Mouse (Mus musculus) kidney, embryonic 15.5 days (tissue): ENCODE data around the gene A330070K13Rik. TPM values are rescaled to one million over a fixed set of nuclear protein-coding genes. Genes with fewer than 3 reads are reported as not detected.

Source experiments
- ATAC-seq: fragments of 200-750 bp; cut with Nextera tagmentation; replicated peaks from 2 replicates; pipeline ENCODE4 v1.8.0; 2017; ENCODE audit warnings: moderate TSS enrichment; ENCODE audit not compliant: low FRiP score
- H3K27ac ChIP-seq: fragments of 300-500 bp; sonication (generic); 2 replicates; pipeline ENCODE4 v1.5.1; 2015; ENCODE audit warnings: mild to moderate bottlenecking, inconsistent platforms
- H3K27me3 ChIP-seq: fragments of 300-500 bp; sonication (generic); 2 replicates; pipeline ENCODE4 v1.6.1; 2015; ENCODE audit warnings: inconsistent platforms
- H3K36me3 ChIP-seq: fragments of 300-500 bp; sonication (generic); 2 replicates; pipeline ENCODE4 v1.6.1; 2015; ENCODE audit warnings: inconsistent platforms
- H3K4me1 ChIP-seq: fragments of 300-500 bp; sonication (generic); 2 replicates; pipeline ENCODE4 v1.6.1; 2015; ENCODE audit warnings: inconsistent platforms
- H3K4me2 ChIP-seq: fragments of 300-500 bp; sonication (generic); 2 replicates; pipeline ENCODE4 v1.6.1; 2015; ENCODE audit warnings: moderate library complexity, mild to moderate bottlenecking, inconsistent platforms
- H3K4me3 ChIP-seq: fragments of 300-500 bp; sonication (generic); replicated peaks from 2 replicates; pipeline ENCODE4 v1.5.1; 2015; ENCODE audit warnings: mild to moderate bottlenecking, inconsistent platforms
- H3K9ac ChIP-seq: fragments of 300-500 bp; sonication (generic); 2 replicates; pipeline ENCODE4 v1.6.1; 2015; ENCODE audit warnings: mild to moderate bottlenecking, inconsistent platforms
- H3K9me3 ChIP-seq: fragments of 300-500 bp; sonication (generic); replicated peaks from 2 replicates; pipeline ENCODE4 v1.6.1; 2016; ENCODE audit warnings: inconsistent platforms
- WGBS: fragments of 180-500 bp; shearing (Covaris S2); methylation state at CpG from one replicate; pipeline ENCODE4 v1.1.7; 2015; ENCODE audit warnings: mixed read lengths; 5-methylcytosine and 5-hydroxymethylcytosine counted together
- polyA plus RNA-seq: library from polyadenylated mRNA; unstranded; fragments of >200 nt; fragmentation: Nextera tagmentation; extraction: Ambion mirVana; gene quantifications from 2 replicates; pipeline ENCODE4 v1.2.1, GENCODE M21; 2015

Gene A330070K13Rik
- polyA plus RNA-seq, 1 experiment from 2014 or later = not detected

- H3K27ac ChIP-seq = no peak overlapping the region
- H3K4me1 ChIP-seq = no peaks in the 10 kb centered on the region
- H3K4me2 ChIP-seq = no peak overlapping the region
- WGBS = 34% methylated on average over 3 of the region's 3 CpGs
- no peaks in the 10 kb centered on the region for H3K9me3 ChIP-seq
- H3K9ac ChIP-seq = no peak overlapping the region
- H3K4me3 ChIP-seq = no peak overlapping the region
- H3K27me3 ChIP-seq = no peaks in the 10 kb centered on the region
- no peak for ATAC-seq
- no peaks in the 10 kb centered on the region for H3K36me3 ChIP-seq
Observed at GRCm38 (mm10) chr5:130363773-130364172, 20.7 kb downstream of the A330070K13Rik start.

- no peak overlapping the region for H3K4me2 ChIP-seq
- no peaks in the 10 kb centered on the region for H3K27me3 ChIP-seq
- no peaks in the 10 kb centered on the region for H3K36me3 ChIP-seq
- 64% methylated on average over 4 of the region's 4 CpGs for WGBS
- H3K4me1 ChIP-seq = no peaks in the 10 kb centered on the region
- H3K9me3 ChIP-seq = no peaks in the 10 kb centered on the region
- H3K4me3 ChIP-seq = no peak overlapping the region
- ATAC-seq = no peak
- no peak overlapping the region for H3K9ac ChIP-seq
- H3K27ac ChIP-seq = no peak overlapping the region
Observed at GRCm38 (mm10) chr5:130363111-130363510, 21.3 kb downstream of the A330070K13Rik start.

GRCm38 (mm10) chr5:130355223-130355622 lies 29.2 kb downstream of the A330070K13Rik start:
- H3K4me3 ChIP-seq = no peak overlapping the region
- no peak overlapping the region for H3K9ac ChIP-seq
- no peaks in the 10 kb centered on the region for H3K9me3 ChIP-seq
- H3K4me2 ChIP-seq = no peak overlapping the region
- no peaks in the 10 kb centered on the region for H3K27me3 ChIP-seq
- no peaks in the 10 kb centered on the region for H3K36me3 ChIP-seq
- no peaks in the 10 kb centered on the region for H3K4me1 ChIP-seq
- ATAC-seq = no peak
- H3K27ac ChIP-seq = no peak overlapping the region
- 42% methylated on average over 7 of the region's 7 CpGs for WGBS

- Histone ChIP-seq H3K9ac (no peak overlapping the region), H3K4me2 (no peak overlapping the region), H3K27ac (no peak overlapping the region), H3K4me1 (no peaks in the 10 kb centered on the region), H3K9me3 (no peaks in the 10 kb centered on the region), H3K27me3 (no peaks in the 10 kb centered on the region), H3K4me3 (no peak overlapping the region), H3K36me3 (peaks cover 23% of the 10 kb centered on the region)
- 77% methylated on average over 2 of the region's 2 CpGs for WGBS
- no peak for ATAC-seq
Observed at GRCm38 (mm10) chr5:130345871-130346270, 38.6 kb downstream of the A330070K13Rik start.

GRCm38 (mm10) chr5:130344999-130345398 lies 39.4 kb downstream of the A330070K13Rik start:
- H3K4me2 ChIP-seq = no peak overlapping the region
- H3K9ac ChIP-seq = no peak overlapping the region
- H3K4me3 ChIP-seq = no peak overlapping the region
- H3K9me3 ChIP-seq = no peaks in the 10 kb centered on the region
- H3K4me1 ChIP-seq = no peaks in the 10 kb centered on the region
- no peak for ATAC-seq
- H3K36me3 ChIP-seq = peaks cover 32% of the 10 kb centered on the region
- WGBS = 85% methylated on average over 7 of the region's 7 CpGs
- no peaks in the 10 kb centered on the region for H3K27me3 ChIP-seq
- H3K27ac ChIP-seq = no peak overlapping the region

- H3K27me3 ChIP-seq = no peaks in the 10 kb centered on the region
- no peak overlapping the region for H3K9ac ChIP-seq
- H3K4me1 ChIP-seq = no peaks in the 10 kb centered on the region
- H3K27ac ChIP-seq = no peak overlapping the region
- no peak overlapping the region for H3K4me2 ChIP-seq
- no peak for ATAC-seq
- H3K36me3 ChIP-seq = peaks cover 59% of the 10 kb centered on the region
- WGBS = 92% methylated on average over 15 of the region's 15 CpGs
- no peak overlapping the region for H3K4me3 ChIP-seq
- no peaks in the 10 kb centered on the region for H3K9me3 ChIP-seq
Observed at GRCm38 (mm10) chr5:130340656-130341055, 43.8 kb downstream of the A330070K13Rik start.

GRCm38 (mm10) chr5:130335462-130335861 lies 49.0 kb downstream of the A330070K13Rik start:
- no peaks in the 10 kb centered on the region; the same call in 1 of the 2 replicates for H3K9me3 ChIP-seq
- no peak for ATAC-seq
- no peak overlapping the region for H3K27ac ChIP-seq
- H3K9ac ChIP-seq = no peak overlapping the region
- peaks cover 43% of the 10 kb centered on the region for H3K36me3 ChIP-seq
- WGBS = 94% methylated on average over 4 of the region's 4 CpGs
- H3K27me3 ChIP-seq = no peaks in the 10 kb centered on the region
- no peaks in the 10 kb centered on the region; the same call in 1 of the 2 replicates for H3K4me1 ChIP-seq
- no peak overlapping the region for H3K4me2 ChIP-seq
- H3K4me3 ChIP-seq = no peak overlapping the region

- Histone ChIP-seq H3K9me3 (no peaks in the 10 kb centered on the region; the same call in 1 of the 2 replicates), H3K4me2 (no peak overlapping the region), H3K9ac (no peak overlapping the region), H3K4me3 (no peak overlapping the region), H3K27me3 (no peaks in the 10 kb centered on the region), H3K4me1 (peaks cover under 1% of the 10 kb centered on the region), H3K36me3 (peaks cover 31% of the 10 kb centered on the region), H3K27ac (no peak overlapping the region)
- no peak for ATAC-seq
- 91% methylated on average over 11 of the region's 11 CpGs for WGBS
Observed at GRCm38 (mm10) chr5:130333971-130334370, 50.5 kb downstream of the A330070K13Rik start.

GRCm38 (mm10) chr5:130333566-130333965 lies 50.9 kb downstream of the A330070K13Rik start:
- Histone ChIP-seq H3K4me2 (no peak overlapping the region), H3K27ac (no peak overlapping the region)
- 86% methylated on average over 7 of the region's 7 CpGs for WGBS

GRCm38 (mm10) chr5:130331206-130331605 lies 53.2 kb downstream of the A330070K13Rik start:
- Histone ChIP-seq H3K27me3 (no peaks in the 10 kb centered on the region), H3K9me3 (no peaks in the 10 kb centered on the region; the same call in 1 of the 2 replicates), H3K27ac (no peak overlapping the region), H3K4me3 (no peak overlapping the region), H3K9ac (no peak overlapping the region), H3K4me2 (no peak overlapping the region), H3K4me1 (peaks cover 13% of the 10 kb centered on the region), H3K36me3 (peaks cover 23% of the 10 kb centered on the region)
- WGBS = 77% methylated on average over 4 of the region's 4 CpGs
- ATAC-seq = no peak

More at GRCm38 (mm10) chr5:130333566-130333965, 50.9 kb downstream of the A330070K13Rik start:
- peaks cover 28% of the 10 kb centered on the region for H3K36me3 ChIP-seq
- no peaks in the 10 kb centered on the region for H3K27me3 ChIP-seq
- H3K9me3 ChIP-seq = no peaks in the 10 kb centered on the region; the same call in 1 of the 2 replicates
- no peak for ATAC-seq
- H3K4me1 ChIP-seq = peaks cover 5% of the 10 kb centered on the region
- H3K9ac ChIP-seq = no peak overlapping the region
- no peak overlapping the region for H3K4me3 ChIP-seq

GRCm38 (mm10) chr5:130330801-130331200 lies 53.6 kb downstream of the A330070K13Rik start:
- H3K4me1 ChIP-seq = peaks cover 13% of the 10 kb centered on the region
- no peak overlapping the region for H3K4me2 ChIP-seq
- no peak for ATAC-seq
- no peaks in the 10 kb centered on the region for H3K27me3 ChIP-seq
- H3K4me3 ChIP-seq = no peak overlapping the region
- H3K9ac ChIP-seq = no peak overlapping the region
- WGBS = 90% methylated on average over 4 of the region's 4 CpGs
- H3K36me3 ChIP-seq = peaks cover 22% of the 10 kb centered on the region
- H3K27ac ChIP-seq = no peak overlapping the region
- no peaks in the 10 kb centered on the region; the same call in 1 of the 2 replicates for H3K9me3 ChIP-seq

- Histone ChIP-seq H3K4me1 (peaks cover 13% of the 10 kb centered on the region), H3K27me3 (no peaks in the 10 kb centered on the region), H3K4me3 (no peak overlapping the region), H3K9me3 (no peaks in the 10 kb centered on the region), H3K27ac (no peak overlapping the region), H3K9ac (no peak overlapping the region), H3K4me2 (no peak overlapping the region), H3K36me3 (peaks cover 22% of the 10 kb centered on the region)
- 82% methylated on average over 2 of the region's 2 CpGs for WGBS
- ATAC-seq = no peak
Observed at GRCm38 (mm10) chr5:130329889-130330288, 54.5 kb downstream of the A330070K13Rik start.
